Mouse (Mus musculus) heart, postnatal 0 days (tissue): ENCODE measurements at regions not wholly inside any gene's neighbourhood (a gene's known extent, or its start where the extent isn't known, plus 50 kb on each side); places are given as distances from the start of the nearest gene placed in this dataset.
A peak's percentile ranks its signal among the peaks of the same experiment; 100 is the strongest.

Source experiments
- ATAC-seq: fragments of 200-750 bp; cut with Nextera tagmentation; 2 replicates; pipeline ENCODE4 v1.8.0; 2017; ENCODE audit warnings: low read depth, moderate number of reproducible peaks, moderate library complexity; ENCODE audit not compliant: insufficient read depth
- DNase-seq: peaks from one replicate; pipeline ENCODE4 v3.0.0-alpha.2; 2016; ENCODE audit warnings: low spot score
- H3K27ac ChIP-seq: fragments of 300-500 bp; sonication (generic); 2 replicates; pipeline ENCODE4 v1.5.1; 2014; ENCODE audit warnings: low read depth, mild to moderate bottlenecking
- H3K27me3 ChIP-seq: fragments of 300-500 bp; sonication (generic); 2 replicates; pipeline ENCODE4 v1.6.1; 2014; ENCODE audit warnings: low read length, mixed read lengths; ENCODE audit not compliant: control insufficient read depth, insufficient read depth
- H3K36me3 ChIP-seq: fragments of 300-500 bp; sonication (generic); replicated peaks from 2 replicates; pipeline ENCODE4 v1.6.1; 2014; ENCODE audit warnings: low read length, mixed read lengths; ENCODE audit not compliant: control insufficient read depth, insufficient read depth
- H3K4me1 ChIP-seq: fragments of 300-500 bp; sonication (generic); 2 replicates; pipeline ENCODE4 v1.6.1; 2014; ENCODE audit warnings: antibody characterized with exemption; ENCODE audit not compliant: control insufficient read depth, insufficient read depth
- H3K4me2 ChIP-seq: fragments of 300-500 bp; sonication (generic); 2 replicates; pipeline ENCODE4 v1.6.1; 2014; ENCODE audit warnings: low read depth, mild to moderate bottlenecking, low read length, moderate library complexity
- H3K4me3 ChIP-seq: fragments of 300-500 bp; sonication (generic); 2 replicates; pipeline ENCODE4 v1.5.1; 2014; ENCODE audit warnings: low read depth, low read length
- H3K9ac ChIP-seq: fragments of 300-500 bp; sonication (generic); replicated peaks from 2 replicates; pipeline ENCODE4 v1.6.1; 2014; ENCODE audit warnings: low read depth, low read length, mixed read lengths
- H3K9me3 ChIP-seq: fragments of 300-500 bp; sonication (generic); replicated peaks from 2 replicates; pipeline ENCODE4 v1.6.1; 2016; ENCODE audit warnings: low read length; ENCODE audit not compliant: control insufficient read depth
- CTCF ChIP-seq: IDR thresholded peaks from 2 replicates; pipeline ENCODE4 v1.5.1; 2016; ENCODE audit warnings: antibody characterized with exemption, control low read depth, low read depth
- EP300 ChIP-seq: IDR thresholded peaks from 2 replicates; pipeline ENCODE4 v1.6.1; 2016; ENCODE audit warnings: antibody characterized with exemption, low read depth
- WGBS: fragments of 180-500 bp; shearing (Covaris S2); extraction: QIAGEN DNeasy Blood & Tissue Kit; methylation state at CpG from one replicate; pipeline ENCODE4 v1.1.7; 2014; 5-methylcytosine and 5-hydroxymethylcytosine counted together

DNA sequence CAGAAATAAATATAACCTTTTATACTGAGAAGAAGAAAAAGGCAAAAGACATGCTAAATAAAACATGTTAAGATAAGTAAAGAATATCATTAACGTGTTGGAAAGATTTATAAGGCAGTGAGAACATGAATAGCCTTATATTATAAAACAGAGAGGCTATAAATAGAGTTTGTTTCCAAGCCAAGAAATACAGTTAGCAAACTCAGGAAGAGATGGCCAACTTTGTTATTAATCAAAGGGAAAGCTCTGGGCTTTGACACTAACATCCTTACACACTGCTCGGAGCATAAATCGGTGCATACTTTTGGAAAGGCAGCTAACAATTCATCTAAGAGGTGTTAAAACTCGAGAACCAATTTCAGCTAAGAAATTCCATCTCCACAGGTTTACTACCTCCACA is 106.3 kb upstream of the Gm26657 start:
- Histone ChIP-seq H3K9ac (no peak overlapping the region), H3K9me3 (no peaks in the 10 kb centered on the region), H3K27me3 (no peaks in the 10 kb centered on the region), H3K36me3 (no peaks in the 10 kb centered on the region), H3K4me3 (no peak overlapping the region), H3K27ac (no peak overlapping the region), H3K4me1 (no peaks in the 10 kb centered on the region), H3K4me2 (no peak overlapping the region)
- TF ChIP-seq EP300 (no peak), CTCF (no peak)
- DNase-seq (peak; percentile 45), ATAC-seq (no peak)
- WGBS: 27% methylated on average over 4 of the region's 4 CpGs

DNA sequence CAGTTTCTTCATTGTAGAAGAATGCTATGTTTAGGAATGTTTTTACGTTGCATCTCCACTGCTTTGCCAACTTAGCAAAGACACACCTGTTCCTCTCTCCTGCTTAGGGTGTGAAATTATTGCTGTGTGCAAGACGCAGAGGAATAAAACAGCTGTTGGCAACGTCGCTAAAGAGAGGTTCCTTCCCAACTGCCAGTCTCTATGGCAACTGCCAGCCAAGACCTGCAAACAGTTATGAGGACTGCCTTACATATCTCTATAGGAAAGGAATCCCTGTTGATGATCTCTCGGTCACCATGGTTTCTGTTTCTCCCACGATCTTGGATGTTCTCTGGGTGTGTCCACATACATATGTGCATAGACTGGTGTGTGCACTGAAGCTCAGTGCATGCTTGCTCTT is 109.6 kb upstream of the Gm26657 start:
- no peak overlapping the region for H3K27ac ChIP-seq
- WGBS: 62% methylated on average over 6 of the region's 6 CpGs
- no peaks in the 10 kb centered on the region for H3K27me3 ChIP-seq
- no peak for TF ChIP-seq EP300
- TF ChIP-seq CTCF: no peak
- H3K9ac ChIP-seq: no peak overlapping the region
- no peak overlapping the region for H3K4me2 ChIP-seq
- no peak overlapping the region for H3K4me3 ChIP-seq
- no peaks in the 10 kb centered on the region for H3K4me1 ChIP-seq
- no peaks in the 10 kb centered on the region for H3K9me3 ChIP-seq
- ATAC-seq (no peak), DNase-seq (no peak)
- no peaks in the 10 kb centered on the region for H3K36me3 ChIP-seq

GRCm38 (mm10) chr4:56627206-56627605 is 112.7 kb upstream of the Gm26657 start:
- Histone ChIP-seq H3K9me3 (no peaks in the 10 kb centered on the region), H3K4me3 (no peak overlapping the region), H3K27ac (no peak overlapping the region), H3K4me1 (no peaks in the 10 kb centered on the region), H3K9ac (no peak overlapping the region), H3K4me2 (no peak overlapping the region), H3K27me3 (no peaks in the 10 kb centered on the region), H3K36me3 (no peaks in the 10 kb centered on the region)
- WGBS: 60% methylated on average over 7 of the region's 7 CpGs
- DNase-seq (no peak), ATAC-seq (no peak)
- TF ChIP-seq CTCF (no peak), EP300 (no peak)

DNA sequence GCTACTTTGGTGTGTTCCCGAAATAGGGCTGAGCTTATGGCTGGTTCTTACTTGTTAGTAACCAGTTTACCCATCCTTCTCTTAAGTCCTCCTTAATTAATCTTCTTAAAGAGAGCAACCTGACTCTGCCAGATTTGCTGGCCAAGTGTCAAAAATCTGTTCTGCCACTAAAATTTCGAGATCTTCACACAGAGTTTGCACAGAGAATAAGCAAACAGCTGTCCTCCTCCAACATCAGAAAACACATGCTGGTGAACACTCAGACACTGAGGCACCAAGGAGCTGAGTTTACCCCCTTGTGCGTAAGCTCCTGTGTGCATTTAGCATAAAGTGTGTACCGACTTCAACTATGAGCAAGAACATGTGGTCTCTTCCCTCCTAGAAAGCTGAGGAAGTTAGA is 118.1 kb upstream of the Gm26657 start:
- Histone ChIP-seq H3K4me1 (peaks cover 6% of the 10 kb centered on the region; the same call in 1 of the 2 replicates), H3K27ac (no peak overlapping the region), H3K27me3 (no peaks in the 10 kb centered on the region), H3K4me2 (no peak overlapping the region), H3K36me3 (no peaks in the 10 kb centered on the region), H3K9me3 (peaks cover 4% of the 10 kb centered on the region; the same call in 1 of the 2 replicates), H3K4me3 (no peak overlapping the region), H3K9ac (no peak overlapping the region)
- ATAC-seq (no peak), DNase-seq (no peak)
- TF ChIP-seq CTCF (no peak), EP300 (no peak)
- 77% methylated on average over 4 of the region's 4 CpGs for WGBS

GRCm38 (mm10) chr4:56621356-56621755 is 118.5 kb upstream of the Gm26657 start:
- Histone ChIP-seq H3K9ac (no peak overlapping the region), H3K4me1 (peaks cover 6% of the 10 kb centered on the region; the same call in 1 of the 2 replicates), H3K27ac (no peak overlapping the region), H3K4me3 (no peak overlapping the region), H3K4me2 (no peak overlapping the region), H3K36me3 (no peaks in the 10 kb centered on the region), H3K9me3 (peaks cover 4% of the 10 kb centered on the region; the same call in 1 of the 2 replicates), H3K27me3 (no peaks in the 10 kb centered on the region)
- ATAC-seq: no peak
- DNase-seq: no peak
- 91% methylated on average over 1 of the region's 1 CpGs for WGBS
- TF ChIP-seq EP300 (no peak), CTCF (no peak)

GRCm38 (mm10) chr4:56620628-56621027 is 119.2 kb upstream of the Gm26657 start:
- no peak overlapping the region for H3K4me3 ChIP-seq
- H3K9ac ChIP-seq: no peak overlapping the region
- peaks cover 6% of the 10 kb centered on the region; the same call in 1 of the 2 replicates for H3K4me1 ChIP-seq
- no peak overlapping the region for H3K27ac ChIP-seq
- peaks cover 4% of the 10 kb centered on the region; the same call in 1 of the 2 replicates for H3K9me3 ChIP-seq
- ATAC-seq (no peak), DNase-seq (no peak)
- no peaks in the 10 kb centered on the region for H3K36me3 ChIP-seq
- TF ChIP-seq EP300 (no peak), CTCF (no peak)
- H3K27me3 ChIP-seq: no peaks in the 10 kb centered on the region
- WGBS: 87% methylated on average over 7 of the region's 7 CpGs
- H3K4me2 ChIP-seq: no peak overlapping the region
